7 mouse cellular contexts compared by ENCODE assay signal in genomic region chr10:68723568-68724360, GRCm38 (mm10). TPM values are rescaled to one million over a fixed set of nuclear protein-coding genes. Genes with fewer than 3 reads are reported as not detected.
DNase-seq lines count a peak whose midpoint lies in the region.

Gene Tmem26, plus strand, starts transcription at chr10:68723646.

- peaks cover 19% of the 10 kb centered on the region for H3K4me1 ChIP-seq in heart, embryonic 10.5 days

- H3K36me3 ChIP-seq in heart, embryonic 10.5 days, result no peaks in the 10 kb centered on the region

- H3K9me3 ChIP-seq in heart, embryonic 10.5 days, result no peaks in the 10 kb centered on the region

- WGBS in heart, embryonic 10.5 days, result under 1% methylated on average over 32 of the region's 32 CpGs

- peak within 1 kb of the TSS; percentile 69 for H3K4me3 ChIP-seq in heart, embryonic 10.5 days

- peaks cover 8% of the 10 kb centered on the region for H3K27me3 ChIP-seq in heart, embryonic 10.5 days (ENCODE audit: insufficient read depth, poor library complexity, severe bottlenecking)

- peak within 1 kb of the TSS; percentile 80 for H3K27ac ChIP-seq in heart, embryonic 10.5 days

- DNase-seq in adrenal gland, adult 18-20 months (ENCODE audit: low spot score in 2 of 2), result peak; percentile 40 to 44
- DNase-seq in embryo, embryonic 10 days (ENCODE audit: low spot score), result peak; percentile 38
- peak; percentile 76 for DNase-seq in heart, embryonic 10.5 days (ENCODE audit: low spot score)
- DNase-seq in kidney, adult 9 months, result peak; percentile 28
- DNase-seq in lung, postnatal 10 days, result peak; percentile 61
- peak; percentile 45 for DNase-seq in retina, postnatal 1 day
- no peak for DNase-seq in frontal cortex, postnatal 10 days (ENCODE audit: low spot score in 2 of 2)

RNA-seq across cellular contexts. Expression of gene Tmem26, which starts in this region (rescaled TPM):
- total RNA-seq in adrenal gland, adult 18-20 months (2021), result 1 to 10 TPM; 4.6 to 5.7 TPM
- 1.8 and 4.0 TPM in 2 replicates for polyA plus RNA-seq in heart, embryonic 10.5 days (2016; fragmentation: Nextera tagmentation; extraction: Ambion mirVana)

Comparison
In these comparisons a context has a peak if more than half of its experiments do, and no peak if none do; other contexts are left out.
1. DNase-seq: peak in adrenal gland, adult 18-20 months (2 of 2), embryo, embryonic 10 days (single experiment), heart, embryonic 10.5 days (single experiment), kidney, adult 9 months (single experiment), lung, postnatal 10 days (single experiment) and retina, postnatal 1 day (single experiment); none in frontal cortex, postnatal 10 days (0 of 2).